Mouse (Mus musculus) thymus, postnatal 0 days (tissue): Measurements from ENCODE around the gene Ablim1. TPM values are rescaled to one million over a fixed set of nuclear protein-coding genes. Genes with fewer than 3 reads are reported as not detected.

ENCODE experiments used
- DNase-seq: peaks from one replicate; pipeline ENCODE4 v3.0.0-alpha.2; 2015; ENCODE audit warnings: low spot score
- polyA plus RNA-seq: library from polyadenylated mRNA; unstranded; fragments of >200 nt; fragmentation: Nextera tagmentation; extraction: Ambion mirVana; gene quantifications from 2 replicates; pipeline ENCODE4 v1.2.1, GENCODE M21; 2015

Gene Ablim1
- polyA plus RNA-seq, 1 experiment from 2014 or later, result 148 TPM

GRCm38 (mm10) chr19:57028327-57029179, 286.2 kb downstream of the Ablim1 start:
- no peak for DNase-seq

- no peak for DNase-seq
Measured at GRCm38 (mm10) chr19:57026501-57026900, 288.2 kb downstream of the Ablim1 start.

GRCm38 (mm10) chr19:57017785-57018179, 296.9 kb downstream of the Ablim1 start:
- DNase-seq, result no peak

GRCm38 (mm10) chr19:57016995-57017784, 297.5 kb downstream of the Ablim1 start:
- no peak for DNase-seq

GRCm38 (mm10) chr19:57014808-57015207, 299.9 kb downstream of the Ablim1 start:
- no peak for DNase-seq

GRCm38 (mm10) chr19:57013271-57013677, 301.4 kb downstream of the Ablim1 start:
- no peak for DNase-seq

DNA sequence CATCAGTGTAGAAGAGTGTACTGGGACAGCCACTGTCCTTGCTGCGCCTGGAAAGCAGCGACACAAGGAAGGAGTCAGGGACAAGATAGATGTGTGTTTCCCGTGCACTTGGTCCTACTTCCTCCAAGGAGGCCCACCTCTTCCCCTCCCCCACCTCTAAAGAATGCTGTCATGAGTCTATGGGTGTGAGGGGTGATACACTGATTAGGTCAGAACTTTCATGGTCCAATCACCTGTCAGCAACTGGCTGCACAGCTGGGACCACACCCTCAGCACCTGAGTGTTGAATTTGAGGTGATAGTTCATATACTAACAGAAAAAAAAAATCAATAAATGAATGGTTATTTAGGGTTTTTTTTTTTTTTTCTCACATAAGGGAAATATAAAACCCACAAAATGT, 302.7 kb downstream of the Ablim1 start:
- no peak for DNase-seq

- DNase-seq, result no peak
Measured at GRCm38 (mm10) chr19:57010064-57010463, 304.7 kb downstream of the Ablim1 start.

DNA sequence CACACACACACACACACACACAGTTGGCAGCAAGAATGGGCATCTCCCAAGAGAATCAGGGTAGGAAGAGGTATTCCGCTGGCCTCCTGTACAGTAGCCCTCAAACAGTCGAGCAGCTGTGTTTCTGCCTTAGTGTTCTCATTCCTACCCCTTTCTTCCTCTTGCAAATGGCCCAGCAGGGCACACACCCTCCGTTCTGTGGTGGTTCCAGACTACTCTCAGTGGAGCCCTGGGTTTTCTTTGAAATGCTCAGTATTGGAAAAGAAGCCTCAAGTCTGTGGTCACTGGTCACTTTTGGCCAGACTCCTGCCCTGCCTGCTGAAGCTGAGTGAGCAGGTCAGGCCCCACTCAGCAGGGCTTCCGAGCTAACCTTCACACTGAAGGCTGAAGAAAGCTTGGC, 305.1 kb downstream of the Ablim1 start:
- DNase-seq, result no peak

- DNase-seq, result no peak
Measured at GRCm38 (mm10) chr19:57007781-57008710, 306.7 kb downstream of the Ablim1 start, which contains the start of gene Afap1l2. Gene Afap1l2, minus strand, starts transcription at chr19:57008228.

DNA sequence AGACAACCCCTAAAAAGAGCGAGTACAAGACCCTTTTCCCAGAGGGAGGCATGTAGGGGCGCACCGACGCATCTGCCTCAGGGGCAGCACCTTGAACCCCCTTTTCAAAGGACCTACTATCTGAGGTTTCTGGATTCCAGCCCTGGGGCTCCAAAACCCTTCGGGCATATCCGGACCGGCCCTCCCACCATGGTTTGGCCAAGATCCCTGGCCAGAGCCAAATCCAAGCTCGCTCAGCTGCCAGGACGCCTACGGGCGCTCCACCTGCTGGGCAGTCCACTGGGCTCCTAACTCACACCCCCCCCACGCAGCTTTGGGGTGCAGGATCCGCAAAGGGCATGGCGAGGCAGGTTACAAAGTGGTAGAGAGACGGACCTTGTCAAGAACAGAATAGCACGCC, 307.4 kb downstream of the Ablim1 start:
- DNase-seq, result no peak

DNA sequence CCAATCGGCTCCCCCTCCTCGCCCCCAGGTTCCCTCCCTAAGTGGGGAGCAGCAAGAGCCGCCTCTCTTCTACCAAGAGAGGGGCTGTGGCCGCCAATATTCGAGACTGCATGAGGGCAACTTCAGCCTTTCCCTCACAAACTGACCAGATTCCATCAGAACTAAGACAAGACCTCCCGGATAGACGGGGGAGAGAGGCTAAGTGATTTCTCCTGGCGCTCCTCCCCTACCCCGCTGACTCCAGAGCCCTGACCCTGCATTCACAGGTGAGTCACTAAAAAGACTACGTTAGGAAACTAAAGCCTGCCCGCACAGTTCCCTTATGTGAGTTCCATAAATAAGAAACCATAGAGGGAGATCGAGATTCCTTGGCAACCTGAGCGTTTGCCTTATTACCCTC, 307.9 kb downstream of the Ablim1 start:
- no peak for DNase-seq

DNA sequence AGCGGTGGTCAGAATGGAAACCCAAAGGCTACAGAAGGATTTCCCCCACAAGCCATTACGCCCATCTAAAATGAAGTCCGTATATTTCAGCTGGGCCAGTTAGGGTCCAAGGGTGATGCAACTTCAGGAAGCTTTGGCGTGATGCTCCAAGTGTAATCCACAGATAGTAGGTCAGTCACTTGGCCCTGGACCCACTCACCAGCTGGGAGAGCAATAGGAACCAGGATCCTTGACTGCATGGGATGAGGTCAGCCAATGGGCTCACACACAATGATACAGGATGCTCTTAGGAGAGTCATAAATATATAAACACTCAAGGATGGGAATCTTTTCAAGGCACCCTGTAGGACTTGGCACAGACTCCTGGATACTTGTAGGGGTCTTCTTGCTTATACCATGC, 309.7 kb downstream of the Ablim1 start:
- DNase-seq, result no peak

DNA sequence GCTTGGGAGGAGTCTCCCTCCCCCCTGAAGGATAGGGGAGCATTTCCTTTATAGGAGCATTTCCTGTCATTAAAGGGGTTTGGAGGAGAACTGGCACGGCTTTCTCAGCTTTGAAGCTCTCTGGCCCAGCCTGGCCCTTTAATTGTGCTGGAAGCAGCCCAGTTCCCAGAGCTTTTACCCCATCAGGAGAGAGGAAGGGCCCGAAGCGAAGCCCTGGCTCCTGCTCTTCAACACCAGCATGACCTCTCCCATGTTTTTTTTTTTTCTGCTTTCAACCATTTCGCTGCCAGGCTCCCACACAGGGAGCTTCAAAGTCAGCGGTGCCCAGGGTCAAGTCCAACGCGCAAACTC, 311.3 kb downstream of the Ablim1 start:
- DNase-seq, result no peak

- DNase-seq, result no peak
Measured at GRCm38 (mm10) chr19:57002741-57003459, 311.8 kb downstream of the Ablim1 start.

GRCm38 (mm10) chr19:57001926-57002325, 312.8 kb downstream of the Ablim1 start:
- DNase-seq, result no peak

GRCm38 (mm10) chr19:57000592-57000991, 314.1 kb downstream of the Ablim1 start:
- DNase-seq, result no peak

- no peak for DNase-seq
Measured at GRCm38 (mm10) chr19:56999781-57000180, 314.9 kb downstream of the Ablim1 start.

DNA sequence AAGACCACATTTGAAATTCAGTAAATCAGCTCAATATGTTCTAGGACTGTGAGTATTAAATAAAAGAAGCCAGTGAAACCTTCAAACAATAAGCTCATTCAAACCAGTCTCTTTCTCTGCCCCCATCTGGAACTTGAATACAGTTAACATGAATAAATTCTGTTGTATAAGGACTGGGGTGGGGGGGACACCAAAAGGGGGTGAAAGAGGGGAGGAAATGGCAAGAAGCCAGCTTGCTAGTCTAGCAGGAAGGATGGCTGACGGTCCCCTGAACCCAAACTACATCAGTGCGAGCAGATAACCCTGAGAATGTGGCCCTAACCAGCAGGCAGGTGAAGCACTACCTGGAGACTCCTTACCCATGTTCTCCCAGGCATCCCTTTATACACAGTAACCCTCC, 315.8 kb downstream of the Ablim1 start:
- no peak for DNase-seq

DNA sequence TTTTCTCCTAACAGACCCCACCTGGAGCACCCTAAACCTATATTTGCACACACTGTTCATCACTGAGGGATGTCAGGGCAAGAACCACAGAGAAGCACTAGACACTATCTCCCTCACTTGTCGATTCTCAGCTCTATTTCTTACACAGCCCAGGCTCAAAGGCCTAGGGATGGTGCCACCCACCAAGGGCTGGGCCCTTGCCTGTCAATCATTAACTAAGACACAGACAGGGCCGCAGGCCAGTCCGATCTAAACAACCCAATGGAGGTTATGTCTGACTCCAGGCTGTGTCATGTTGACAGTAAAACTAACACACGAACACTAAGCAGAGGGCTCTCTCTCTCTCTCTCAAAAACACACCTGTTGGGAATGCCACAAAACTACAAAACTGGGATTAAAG, 316.4 kb downstream of the Ablim1 start:
- DNase-seq, result no peak

DNA sequence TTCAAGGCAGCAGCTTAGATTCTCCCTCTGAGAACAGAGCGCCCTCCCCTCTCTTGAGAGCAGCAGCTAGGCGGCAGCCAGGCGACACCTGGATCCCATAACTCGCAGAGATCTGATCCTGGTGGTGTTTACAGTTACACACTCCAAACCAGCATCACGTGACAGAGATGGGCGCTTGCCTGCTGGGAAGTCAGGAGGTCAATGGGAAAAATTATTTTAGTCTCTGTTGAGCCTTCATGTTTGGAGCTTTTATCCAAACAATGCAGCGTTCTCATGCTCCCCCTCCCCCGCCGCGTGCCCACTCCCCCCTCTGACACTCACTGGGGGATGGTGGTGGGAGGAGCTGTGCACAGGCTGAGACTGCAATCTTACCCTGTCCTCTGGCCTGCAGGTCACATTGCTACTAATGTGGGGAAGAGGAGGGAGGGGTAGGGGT, 317.5 kb downstream of the Ablim1 start:
- peak; percentile 23 for DNase-seq
